Mouse (Mus musculus) cerebellum, postnatal 25 days (tissue): ENCODE data around the gene Olfr1133.
"Not testable (repeated sequence)": the region's sequence is repeated elsewhere in the genome, so short reads cannot be mapped to it uniquely, and the experiment has no call there.

Experiments
- DNase-seq, 2 experiments: peaks; one replicate each; pipeline ENCODE4 v3.0.0; 2021; ENCODE audit warnings: mixed read lengths in 2 of 2

Olfr1133 gene

GRCm38 (mm10) chr2:87647274-87647673 lies at the start of gene Olfr1133:
Gene Olfr1133, minus strand, starts transcription at chr2:87647374.
- DNase-seq: no peak

DNA sequence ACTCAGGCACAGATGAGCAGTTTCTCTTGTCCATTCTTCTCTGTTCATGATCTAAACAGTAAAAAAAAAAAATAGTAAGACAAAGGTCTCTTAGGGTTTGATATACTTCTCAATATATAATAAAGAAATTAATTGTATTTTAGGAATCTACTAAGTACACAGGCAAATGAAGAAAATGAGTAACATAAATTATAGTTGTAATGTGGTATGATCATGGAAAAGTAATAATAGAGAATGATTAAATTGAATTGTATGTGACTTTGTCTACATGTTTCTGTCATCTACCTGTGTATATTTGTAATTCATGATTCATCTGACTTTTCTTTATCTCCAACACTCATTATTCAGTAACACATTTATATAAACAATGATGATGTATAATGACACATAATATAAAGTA lies 46.7 kb upstream of the Olfr1133 start, which contains the start of gene Olfr1136:
TSS of gene Olfr1136 (minus strand) at position 101 of the 400 bp plus-strand sequence.
- DNase-seq: no peak

DNA sequence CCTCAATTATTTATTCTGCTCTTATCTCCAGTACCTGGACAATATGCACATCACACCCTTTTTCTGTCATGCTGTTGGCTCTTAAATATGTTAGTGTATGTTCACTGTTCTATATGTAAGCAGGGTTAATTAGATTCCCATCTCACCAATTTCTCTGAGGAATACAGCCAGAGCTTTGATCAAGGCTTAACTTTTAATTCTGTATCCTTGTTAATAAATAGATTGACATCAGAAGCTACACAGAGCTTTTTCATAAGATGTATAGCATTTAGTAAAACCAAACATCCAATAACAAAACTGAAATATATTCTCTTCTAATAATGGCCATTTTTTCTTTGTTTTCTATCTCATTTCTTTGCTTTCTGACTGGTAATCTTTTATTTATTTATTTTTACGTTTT lies 26.4 kb upstream of the Olfr1133 start, which contains the start of gene Olfr1135:
TSS of gene Olfr1135 (minus strand) at position 101 of the 400 bp plus-strand sequence.
- DNase-seq: no peak

- no peak for DNase-seq
Observed at GRCm38 (mm10) chr2:87658360-87658759, 11.2 kb upstream of the Olfr1133 start, which contains the start of gene Olfr1134. Gene Olfr1134, minus strand, starts transcription at chr2:87658460.

GRCm38 (mm10) chr2:87642441-87642840 lies 4.7 kb downstream of the Olfr1133 start:
- DNase-seq: no peak

DNA sequence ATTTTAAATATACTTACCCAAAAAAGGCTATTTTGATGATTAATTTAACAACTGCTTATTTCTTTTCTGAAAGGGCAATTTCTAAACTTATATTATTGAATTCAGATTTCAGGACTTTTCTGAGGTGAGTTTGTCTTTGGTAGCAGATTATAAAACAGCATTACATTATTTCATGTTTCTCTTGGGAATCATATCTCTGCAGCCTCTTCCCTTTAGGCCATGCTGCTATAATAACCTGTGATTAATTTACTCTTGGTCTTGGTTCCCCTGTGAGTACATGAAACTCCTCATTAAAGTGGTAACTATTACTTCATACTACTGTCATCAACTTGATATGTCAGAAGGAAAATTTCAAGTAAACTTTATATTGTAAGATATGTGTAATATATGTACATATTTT lies 9.7 kb downstream of the Olfr1133 start, which contains the start of gene Olfr1132:
TSS of gene Olfr1132 (minus strand) at position 101 of the 400 bp plus-strand sequence.
- DNase-seq: no peak

DNA sequence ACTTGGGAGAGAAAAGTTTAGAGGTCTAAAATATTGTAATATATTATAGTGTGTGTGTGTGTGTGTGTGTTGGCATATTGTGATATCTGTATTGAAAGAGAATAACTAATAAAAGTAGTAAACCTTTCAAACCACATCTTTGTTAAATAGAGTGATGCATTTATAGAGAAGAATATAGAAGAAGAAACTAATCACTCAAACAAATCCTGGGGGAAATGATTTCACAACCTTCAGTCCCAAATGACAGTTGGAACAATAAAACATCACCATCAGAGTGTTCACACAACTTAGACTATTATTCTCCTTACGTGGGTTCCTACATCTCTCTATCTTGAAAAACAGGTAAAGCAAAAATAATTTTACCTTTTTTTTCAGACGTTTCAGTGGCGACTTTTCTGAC lies 20.4 kb downstream of the Olfr1133 start, which contains the start of gene Olfr1131:
TSS of gene Olfr1131 (plus strand) at position 301 of the 400 bp plus-strand sequence.
- DNase-seq: no peak

- not testable (repeated sequence) for DNase-seq
Observed at GRCm38 (mm10) chr2:87605912-87606311, 41.3 kb downstream of the Olfr1133 start, which contains the start of gene Olfr1130. Gene Olfr1130, plus strand, starts transcription at chr2:87606212.
